Mouse (Mus musculus): ENCODE data around the gene Phxr2. TPM values are rescaled to one million over a fixed set of nuclear protein-coding genes. Genes with fewer than 3 reads are reported as not detected.
"Not testable (repeated sequence)": the region's sequence is repeated elsewhere in the genome, so short reads cannot be mapped to it uniquely, and the experiment has no call there.

Gene Phxr2
- polyA plus RNA-seq, 1 experiment from 2014 or later: not detected

DNA sequence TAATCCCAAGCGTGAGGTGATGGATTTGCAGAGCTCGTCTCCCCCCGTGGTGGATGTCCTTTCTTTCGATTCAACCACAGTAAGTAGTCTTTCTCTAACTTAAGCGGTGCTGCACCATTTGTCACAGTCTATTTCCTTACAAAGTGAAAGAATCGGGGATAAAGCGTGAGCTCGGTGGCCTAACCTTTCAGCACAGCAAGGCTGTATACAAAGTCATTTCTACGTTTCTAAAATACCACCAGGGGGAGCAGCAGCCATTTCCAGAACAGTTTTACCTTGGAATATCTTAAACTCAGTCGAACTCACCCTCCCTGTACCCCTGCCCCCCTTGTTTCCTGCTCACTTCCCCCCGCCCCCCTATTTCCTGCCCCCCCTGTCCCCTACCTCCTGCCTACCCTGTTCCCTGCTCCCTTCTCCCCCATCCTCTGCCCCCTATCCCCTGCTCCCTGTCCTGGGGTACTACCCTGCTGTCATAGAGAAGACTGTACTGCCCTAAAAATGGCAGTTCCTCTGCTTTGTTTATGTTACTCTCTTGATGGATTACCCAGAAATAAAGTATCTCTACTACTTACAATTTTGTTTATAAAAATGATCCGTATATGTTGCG, 38.8 kb upstream of the Phxr2 start:
- no peaks in the 10 kb centered on the region; the same call in 1 of the 2 replicates for H3K4me1 ChIP-seq (ENCODE audit: control insufficient read depth, insufficient read depth, low read length)
- H3K4me2 ChIP-seq (ENCODE audit: low read depth, low read length): no peak overlapping the region
- H3K4me3 ChIP-seq (ENCODE audit: low read depth, low read length): no peak overlapping the region
- peak; percentile 67 for ATAC-seq (ENCODE audit: low read depth)
- H3K9ac ChIP-seq (ENCODE audit: low read depth, low read length): no peak overlapping the region
- no peaks in the 10 kb centered on the region for H3K27me3 ChIP-seq (replicated peaks; ENCODE audit: control insufficient read depth, insufficient read depth, low read length)
- no peaks in the 10 kb centered on the region for H3K36me3 ChIP-seq (ENCODE audit: control insufficient read depth, insufficient read depth, low read length)
- DNase-seq (ENCODE audit: low spot score): peak; percentile 84
- H3K9me3 ChIP-seq (ENCODE audit: control insufficient read depth, low read length): no peaks in the 10 kb centered on the region
- no peak overlapping the region for H3K27ac ChIP-seq (replicated peaks; ENCODE audit: low read depth, low read length)
- 38% methylated on average over 13 of the region's 13 CpGs for WGBS

DNA sequence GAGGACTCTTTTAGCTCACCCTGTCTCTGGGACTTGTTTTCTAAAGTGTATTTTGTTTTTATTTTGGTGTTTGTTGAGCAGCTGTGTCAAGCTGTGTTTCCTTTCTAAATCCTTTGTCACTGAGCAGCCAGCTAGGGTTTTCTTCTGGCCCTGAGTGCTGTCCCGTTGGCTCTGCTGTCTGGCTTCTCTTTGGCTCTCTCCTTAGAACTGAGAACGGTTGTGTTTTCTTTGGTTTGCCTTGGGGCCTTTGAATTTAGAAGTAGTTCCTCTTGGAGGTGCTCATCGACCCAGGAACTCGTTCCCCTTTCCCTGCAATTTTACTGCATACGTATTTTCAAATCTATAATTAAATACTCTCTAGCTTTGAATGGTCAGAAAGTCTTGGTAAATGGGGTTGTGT, 36.9 kb upstream of the Phxr2 start:
- H3K4me1 ChIP-seq (ENCODE audit: control insufficient read depth, insufficient read depth, low read length): no peaks in the 10 kb centered on the region
- H3K27ac ChIP-seq (replicated peaks; ENCODE audit: low read depth, low read length): no peak overlapping the region
- no peaks in the 10 kb centered on the region for H3K27me3 ChIP-seq (replicated peaks; ENCODE audit: control insufficient read depth, insufficient read depth, low read length)
- no peaks in the 10 kb centered on the region for H3K36me3 ChIP-seq (ENCODE audit: control insufficient read depth, insufficient read depth, low read length)
- DNase-seq (ENCODE audit: low spot score) (no peak), ATAC-seq (ENCODE audit: low read depth) (no peak)
- H3K9ac ChIP-seq (ENCODE audit: low read depth, low read length): no peak overlapping the region
- no peaks in the 10 kb centered on the region for H3K9me3 ChIP-seq (ENCODE audit: control insufficient read depth, low read length)
- WGBS: 79% methylated on average over 5 of the region's 5 CpGs
- no peak overlapping the region for H3K4me3 ChIP-seq (ENCODE audit: low read depth, low read length)
- no peak overlapping the region for H3K4me2 ChIP-seq (ENCODE audit: low read depth, low read length)

DNA sequence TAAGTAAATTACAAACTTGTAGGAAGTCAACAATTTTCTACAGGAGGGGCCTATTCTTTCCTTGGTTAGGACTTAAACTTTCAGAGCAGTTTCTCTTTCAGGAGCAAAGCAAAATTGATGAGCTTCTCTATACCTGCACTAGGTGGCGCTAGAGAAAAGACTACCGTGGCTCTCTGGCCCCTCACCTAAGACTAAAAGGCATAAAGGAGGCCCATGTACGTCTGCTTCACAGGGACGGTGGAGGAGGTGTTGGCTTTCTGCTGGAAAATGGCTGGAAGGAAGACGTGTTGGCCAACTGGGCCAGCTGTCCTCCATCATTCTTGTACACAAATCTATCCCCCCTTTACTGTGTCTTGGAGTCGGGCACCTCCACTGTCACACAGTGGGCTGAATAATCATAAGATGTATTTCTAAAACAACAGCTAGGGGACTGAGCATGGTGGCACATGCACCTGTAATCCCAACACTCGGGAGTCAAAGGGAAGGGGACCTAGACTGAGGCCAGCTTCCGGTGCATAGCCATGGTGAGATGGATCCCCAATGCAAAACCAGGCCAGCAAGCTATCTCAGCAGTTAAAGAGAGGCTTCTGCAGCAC, 36.0 kb upstream of the Phxr2 start:
- Histone ChIP-seq H3K9ac (ENCODE audit: low read depth, low read length) (no peak overlapping the region), H3K4me1 (ENCODE audit: control insufficient read depth, insufficient read depth, low read length) (no peaks in the 10 kb centered on the region), H3K27ac (replicated peaks; ENCODE audit: low read depth, low read length) (no peak overlapping the region), H3K36me3 (ENCODE audit: control insufficient read depth, insufficient read depth, low read length) (no peaks in the 10 kb centered on the region), H3K4me2 (ENCODE audit: low read depth, low read length) (no peak overlapping the region), H3K9me3 (ENCODE audit: control insufficient read depth, low read length) (no peaks in the 10 kb centered on the region), H3K4me3 (ENCODE audit: low read depth, low read length) (no peak overlapping the region), H3K27me3 (replicated peaks; ENCODE audit: control insufficient read depth, insufficient read depth, low read length) (no peaks in the 10 kb centered on the region)
- WGBS: 39% methylated on average over 8 of the region's 8 CpGs
- ATAC-seq (ENCODE audit: low read depth) (peak; percentile 28; the same call in 1 of the 2 replicates), DNase-seq (ENCODE audit: low spot score) (peak; percentile 61)

DNA sequence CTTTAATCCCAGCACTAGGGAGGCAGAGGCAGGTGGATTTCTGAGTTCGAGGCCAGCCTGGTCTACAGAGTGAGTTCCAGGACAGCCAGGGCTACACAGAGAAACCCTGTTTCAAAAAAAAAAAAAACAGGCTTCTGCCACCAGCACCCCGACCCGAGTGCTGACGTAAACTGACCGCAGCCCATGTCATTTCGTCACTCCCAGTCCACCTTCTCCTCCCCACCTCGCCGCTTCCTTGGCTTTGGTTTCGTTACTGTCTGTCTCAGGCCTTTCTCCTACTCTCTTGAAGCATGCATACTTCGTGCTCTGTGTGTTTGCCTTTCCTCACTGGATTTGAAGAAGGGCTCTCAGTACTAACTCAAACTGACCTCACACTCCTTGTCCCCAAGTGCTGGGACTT, 31.6 kb upstream of the Phxr2 start:
- ATAC-seq (ENCODE audit: low read depth); DNase-seq (ENCODE audit: low spot score): not testable (repeated sequence)
- 86% methylated on average over 10 of the region's 10 CpGs for WGBS

DNA sequence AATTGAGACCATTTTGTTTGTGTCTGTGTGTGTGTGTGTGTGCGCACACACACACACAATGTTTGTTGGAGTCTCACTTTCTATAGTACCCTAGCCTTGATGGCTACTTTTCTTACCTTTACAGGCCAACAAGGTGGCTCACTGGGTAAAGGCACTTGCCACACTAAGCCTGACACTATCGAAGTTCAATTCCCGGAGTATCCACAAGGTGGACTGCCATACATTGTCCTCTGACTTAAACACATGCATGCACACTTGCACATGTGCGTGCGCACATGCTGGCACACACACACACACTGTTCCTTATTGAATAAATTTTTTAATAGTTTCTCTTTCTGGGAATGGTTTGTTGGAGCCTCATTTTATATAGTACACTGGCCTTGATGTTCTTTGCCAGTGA, 30.7 kb upstream of the Phxr2 start:
- 92% methylated on average over 5 of the region's 5 CpGs for WGBS
- H3K9me3 ChIP-seq (ENCODE audit: control insufficient read depth, low read length): no peaks in the 10 kb centered on the region
- H3K27ac ChIP-seq (replicated peaks; ENCODE audit: low read depth, low read length): no peak overlapping the region
- H3K27me3 ChIP-seq (replicated peaks; ENCODE audit: control insufficient read depth, insufficient read depth, low read length): no peaks in the 10 kb centered on the region
- H3K9ac ChIP-seq (ENCODE audit: low read depth, low read length): no peak overlapping the region
- no peak overlapping the region for H3K4me2 ChIP-seq (ENCODE audit: low read depth, low read length)
- H3K4me3 ChIP-seq (ENCODE audit: low read depth, low read length): no peak overlapping the region
- peaks cover 4% of the 10 kb centered on the region; the same call in 1 of the 2 replicates for H3K36me3 ChIP-seq (ENCODE audit: control insufficient read depth, insufficient read depth, low read length)
- DNase-seq (ENCODE audit: low spot score) (no peak), ATAC-seq (ENCODE audit: low read depth) (no peak)
- H3K4me1 ChIP-seq (ENCODE audit: control insufficient read depth, insufficient read depth, low read length): no peaks in the 10 kb centered on the region

More for the DNA sequence above, 31.6 kb upstream of the Phxr2 start:
- H3K9ac ChIP-seq (ENCODE audit: low read depth, low read length); H3K27ac ChIP-seq (replicated peaks; ENCODE audit: low read depth, low read length); H3K4me2 ChIP-seq (ENCODE audit: low read depth, low read length); H3K36me3 ChIP-seq (ENCODE audit: control insufficient read depth, insufficient read depth, low read length); H3K9me3 ChIP-seq (ENCODE audit: control insufficient read depth, low read length); H3K4me1 ChIP-seq (ENCODE audit: control insufficient read depth, insufficient read depth, low read length); H3K27me3 ChIP-seq (replicated peaks; ENCODE audit: control insufficient read depth, insufficient read depth, low read length); H3K4me3 ChIP-seq (ENCODE audit: low read depth, low read length): not testable (repeated sequence)

DNA sequence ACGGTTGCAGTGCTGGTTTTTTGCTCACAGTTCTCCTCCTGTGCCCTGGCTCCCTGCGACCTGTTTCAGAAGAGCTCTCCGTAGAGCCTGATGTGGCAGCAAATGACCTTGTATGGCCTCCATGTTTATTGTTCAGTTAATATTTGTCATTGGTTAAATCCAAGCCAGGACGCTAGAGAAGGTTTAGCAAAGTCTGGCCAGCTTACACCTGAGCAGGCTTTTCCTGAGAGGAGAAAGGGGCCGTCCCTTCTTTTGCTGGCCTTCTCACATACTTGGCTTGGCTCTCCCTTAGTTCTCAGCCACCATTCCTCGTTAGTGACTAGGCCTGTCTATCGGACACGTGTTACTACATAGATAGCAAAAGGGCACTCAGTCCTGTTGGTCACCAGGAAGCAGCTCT, 28.5 kb upstream of the Phxr2 start:
- Histone ChIP-seq H3K4me1 (ENCODE audit: control insufficient read depth, insufficient read depth, low read length) (no peaks in the 10 kb centered on the region), H3K27ac (replicated peaks; ENCODE audit: low read depth, low read length) (no peak overlapping the region), H3K9ac (ENCODE audit: low read depth, low read length) (no peak overlapping the region), H3K4me2 (ENCODE audit: low read depth, low read length) (no peak overlapping the region), H3K36me3 (ENCODE audit: control insufficient read depth, insufficient read depth, low read length) (peaks cover 4% of the 10 kb centered on the region; the same call in 1 of the 2 replicates), H3K27me3 (replicated peaks; ENCODE audit: control insufficient read depth, insufficient read depth, low read length) (no peaks in the 10 kb centered on the region), H3K9me3 (ENCODE audit: control insufficient read depth, low read length) (no peaks in the 10 kb centered on the region), H3K4me3 (ENCODE audit: low read depth, low read length) (no peak overlapping the region)
- 90% methylated on average over 8 of the region's 8 CpGs for WGBS
- ATAC-seq (ENCODE audit: low read depth): no peak
- DNase-seq (ENCODE audit: low spot score): no peak

DNA sequence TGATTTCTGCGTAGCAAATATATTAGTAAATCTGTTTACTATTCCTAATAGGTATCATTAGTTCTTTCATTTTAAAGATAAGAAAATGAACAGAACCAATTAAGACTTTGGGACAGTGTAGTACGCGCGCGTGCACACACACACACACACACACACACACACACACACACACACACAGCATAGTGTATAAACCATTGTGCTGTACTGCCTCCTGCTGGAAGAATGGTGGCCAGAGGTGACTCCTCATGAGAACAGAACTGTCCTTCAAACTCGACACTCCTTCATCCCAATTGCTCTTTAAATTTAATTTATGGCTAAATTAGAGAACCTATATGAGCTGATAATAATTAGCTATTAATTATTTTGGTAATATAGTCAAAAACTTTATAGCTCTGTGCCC, 25.9 kb upstream of the Phxr2 start:
- Histone ChIP-seq H3K9me3 (ENCODE audit: control insufficient read depth, low read length) (no peaks in the 10 kb centered on the region), H3K27ac (replicated peaks; ENCODE audit: low read depth, low read length) (no peak overlapping the region), H3K4me2 (ENCODE audit: low read depth, low read length) (no peak overlapping the region), H3K9ac (ENCODE audit: low read depth, low read length) (no peak overlapping the region), H3K36me3 (ENCODE audit: control insufficient read depth, insufficient read depth, low read length) (peaks cover 8% of the 10 kb centered on the region; the same call in 1 of the 2 replicates), H3K4me3 (ENCODE audit: low read depth, low read length) (no peak overlapping the region), H3K27me3 (replicated peaks; ENCODE audit: control insufficient read depth, insufficient read depth, low read length) (no peaks in the 10 kb centered on the region), H3K4me1 (ENCODE audit: control insufficient read depth, insufficient read depth, low read length) (no peaks in the 10 kb centered on the region)
- no peak for ATAC-seq (ENCODE audit: low read depth)
- DNase-seq (ENCODE audit: low spot score): no peak
- WGBS: 94% methylated on average over 6 of the region's 6 CpGs

DNA sequence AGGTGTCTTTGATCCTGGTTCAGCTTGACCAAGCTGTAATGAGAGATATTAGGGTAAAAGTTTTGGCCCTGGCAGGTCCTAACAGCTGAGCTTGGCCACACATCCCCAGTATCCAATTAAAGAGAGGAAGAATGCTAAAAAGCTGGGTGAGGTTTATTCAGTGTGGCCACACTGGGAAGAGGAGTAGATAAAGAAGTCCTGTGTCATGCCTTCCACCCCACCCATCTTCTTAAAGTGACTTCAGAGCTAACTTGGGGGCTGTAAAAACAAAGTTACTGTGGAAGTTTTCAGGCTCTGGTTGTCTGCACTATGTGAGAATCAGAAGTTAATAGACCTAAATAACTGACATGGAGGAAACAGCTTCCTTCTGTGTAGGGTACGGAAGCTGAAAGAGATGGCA, 25.5 kb upstream of the Phxr2 start:
- H3K4me2 ChIP-seq (ENCODE audit: low read depth, low read length): no peak overlapping the region
- H3K36me3 ChIP-seq (ENCODE audit: control insufficient read depth, insufficient read depth, low read length): peaks cover 8% of the 10 kb centered on the region; the same call in 1 of the 2 replicates
- ATAC-seq (ENCODE audit: low read depth) (no peak), DNase-seq (ENCODE audit: low spot score) (no peak)
- no peak overlapping the region for H3K4me3 ChIP-seq (ENCODE audit: low read depth, low read length)
- H3K9ac ChIP-seq (ENCODE audit: low read depth, low read length): no peak overlapping the region
- no peak overlapping the region for H3K27ac ChIP-seq (replicated peaks; ENCODE audit: low read depth, low read length)
- no peaks in the 10 kb centered on the region for H3K9me3 ChIP-seq (ENCODE audit: control insufficient read depth, low read length)
- WGBS: 97% methylated on average over 1 of the region's 1 CpGs
- no peaks in the 10 kb centered on the region for H3K27me3 ChIP-seq (replicated peaks; ENCODE audit: control insufficient read depth, insufficient read depth, low read length)
- H3K4me1 ChIP-seq (ENCODE audit: control insufficient read depth, insufficient read depth, low read length): no peaks in the 10 kb centered on the region

DNA sequence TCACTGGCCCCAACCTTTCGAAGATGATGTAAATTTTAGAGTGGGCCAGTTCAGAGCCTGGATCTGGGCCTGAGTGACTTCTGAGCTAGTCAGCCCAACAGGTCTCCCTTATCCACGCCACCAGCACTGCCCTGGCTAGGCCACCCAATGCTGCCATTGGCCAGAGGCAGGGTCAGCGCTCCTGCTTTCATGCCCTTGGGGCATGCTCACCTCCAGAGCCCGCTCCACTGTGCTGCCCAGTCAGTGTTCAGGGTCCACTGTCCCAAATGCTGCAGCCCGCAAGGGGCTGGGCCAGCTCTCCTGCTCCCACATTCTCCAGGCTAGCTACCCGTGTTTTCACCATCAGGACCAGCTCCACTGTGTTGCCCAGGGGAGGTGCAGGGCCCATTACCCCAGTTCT, 23.9 kb upstream of the Phxr2 start:
- 87% methylated on average over 6 of the region's 6 CpGs for WGBS
- ATAC-seq (ENCODE audit: low read depth): no peak
- H3K27me3 ChIP-seq (replicated peaks; ENCODE audit: control insufficient read depth, insufficient read depth, low read length): no peaks in the 10 kb centered on the region

More for the DNA sequence above, 23.9 kb upstream of the Phxr2 start:
- Histone ChIP-seq H3K27ac (replicated peaks; ENCODE audit: low read depth, low read length) (no peak overlapping the region), H3K9ac (ENCODE audit: low read depth, low read length) (no peak overlapping the region), H3K4me3 (ENCODE audit: low read depth, low read length) (no peak overlapping the region), H3K36me3 (ENCODE audit: control insufficient read depth, insufficient read depth, low read length) (0 out of 2 replicates have a peak, but pooled peaks cover 4% of the 10 kb centered on the region), H3K4me1 (ENCODE audit: control insufficient read depth, insufficient read depth, low read length) (no peaks in the 10 kb centered on the region), H3K4me2 (ENCODE audit: low read depth, low read length) (no peak overlapping the region), H3K9me3 (ENCODE audit: control insufficient read depth, low read length) (no peaks in the 10 kb centered on the region)
- DNase-seq (ENCODE audit: low spot score): no peak
